Mouse (Mus musculus) myocyte (in vitro differentiated cells): ENCODE data around the gene 2310061I04Rik. TPM values are rescaled to one million over a fixed set of nuclear protein-coding genes. Genes with fewer than 3 reads are reported as not detected.

Source experiments
- H3K27me3 ChIP-seq: one replicate; pipeline ENCODE4 v1.6.1; 2011; ENCODE audit not compliant: control insufficient read depth, insufficient read depth, insufficient read length
- H3K36me3 ChIP-seq: one replicate; pipeline ENCODE4 v1.6.1; 2011; ENCODE audit not compliant: control insufficient read depth, insufficient read depth
- H3K4me2 ChIP-seq: one replicate; pipeline ENCODE4 v1.6.1; 2011; ENCODE audit warnings: low read depth, control low read depth
- H3K4me3 ChIP-seq: one replicate; pipeline ENCODE4 v1.5.1; 2011; ENCODE audit warnings: mild to moderate bottlenecking, control low read depth, moderate library complexity
- H3K79me2 ChIP-seq: one replicate; pipeline ENCODE4 v1.6.1; 2011; ENCODE audit not compliant: control insufficient read depth, insufficient read depth
- H3ac ChIP-seq: one replicate; pipeline ENCODE4 v1.6.1; 2011; ENCODE audit not compliant: control insufficient read depth, insufficient read length
- CEBPB ChIP-seq: IDR thresholded peaks from 2 replicates; pipeline ENCODE4 v1.6.1; 2011; ENCODE audit warnings: mild to moderate bottlenecking, moderate library complexity; ENCODE audit not compliant: poor library complexity, insufficient read depth, severe bottlenecking
- E2F4 ChIP-seq: IDR thresholded peaks from one replicate; pipeline ENCODE4 v1.6.1; 2011; ENCODE audit warnings: mild to moderate bottlenecking, control low read depth, moderate library complexity; ENCODE audit not compliant: insufficient read depth
- MAX ChIP-seq: IDR thresholded peaks from one replicate; pipeline ENCODE4 v1.6.1; 2011; ENCODE audit warnings: low read depth, mild to moderate bottlenecking, control low read depth
- MYOD1 ChIP-seq, 3 experiments: IDR thresholded peaks; one replicate each; pipeline ENCODE4 v1.6.1; 2011; ENCODE audit warnings: control low read depth in 2 of 3, low read depth in 2 of 3, mild to moderate bottlenecking in 2 of 3, moderate library complexity in 1 of 3; ENCODE audit not compliant: insufficient read length in 2 of 3, control insufficient read depth in 1 of 3
- MYOG ChIP-seq, 3 experiments: IDR thresholded peaks; one replicate each; pipeline ENCODE4 v1.6.1; 2011; ENCODE audit warnings: control low read depth in 2 of 3, low read depth in 2 of 3, mild to moderate bottlenecking in 2 of 3; ENCODE audit not compliant: insufficient read length in 2 of 3, control insufficient read depth in 1 of 3, insufficient read depth in 1 of 3
- POLR2A ChIP-seq: IDR thresholded peaks from one replicate; pipeline ENCODE4 v1.6.1; 2011; ENCODE audit warnings: low read depth, mild to moderate bottlenecking, control low read depth, moderate library complexity; ENCODE audit not compliant: insufficient read length
- POLR2AphosphoS2 ChIP-seq: IDR thresholded peaks from one replicate; pipeline ENCODE4 v1.6.1; 2011; ENCODE audit warnings: low read depth, control low read depth; ENCODE audit not compliant: insufficient read length
- REST ChIP-seq: IDR thresholded peaks from one replicate; pipeline ENCODE4 v1.6.1; 2011; ENCODE audit warnings: mild to moderate bottlenecking, control low read depth, moderate library complexity; ENCODE audit not compliant: insufficient read depth, insufficient read length
- SRF ChIP-seq: IDR thresholded peaks from one replicate; pipeline ENCODE4 v1.6.1; 2011; ENCODE audit warnings: low read depth; ENCODE audit not compliant: control insufficient read depth, insufficient read length
- TCF12 ChIP-seq: IDR thresholded peaks from one replicate; pipeline ENCODE4 v1.6.1; 2011; ENCODE audit warnings: mild to moderate bottlenecking, control low read depth; ENCODE audit not compliant: poor library complexity, insufficient read depth, severe bottlenecking
- TCF3 ChIP-seq: IDR thresholded peaks from one replicate; pipeline ENCODE4 v1.6.1; 2011; ENCODE audit warnings: low read depth, control low read depth; ENCODE audit not compliant: insufficient read length
- USF1 ChIP-seq: IDR thresholded peaks from one replicate; pipeline ENCODE4 v1.6.1; 2011; ENCODE audit warnings: low read depth, mild to moderate bottlenecking, control low read depth, moderate library complexity
- polyA plus RNA-seq: library from polyadenylated mRNA; unstranded; fragments of >200 nt; fragmentation: generic; extraction: Trizol; gene quantifications from one replicate; pipeline ENCODE4 v1.2.1, GENCODE M21; 2012; ENCODE audit warnings: missing spikeins

The 2310061I04Rik gene
- polyA plus RNA-seq, 1 experiment: 33.7 TPM

GRCm38 (mm10) chr17:35921710-35922109 is 24.5 kb upstream of the 2310061I04Rik start:
- peaks cover 29% of the 10 kb centered on the region for H3K79me2 ChIP-seq
- no peak overlapping the region for H3K4me2 ChIP-seq
- peaks cover 40% of the 10 kb centered on the region for H3K36me3 ChIP-seq
- H3ac ChIP-seq: no peak overlapping the region
- TF ChIP-seq TCF12: no peak
- no peak for TF ChIP-seq MYOD1 (IDR thresholded peaks at IDR 0.05; ENCODE audit: control insufficient read depth in 1 of 3, insufficient read length in 2 of 3, low read depth in 2 of 3)
- no peak for TF ChIP-seq SRF
- TF ChIP-seq USF1: no peak
- TF ChIP-seq POLR2A: no peak
- TF ChIP-seq POLR2AphosphoS2: peak; percentile 80
- no peak for TF ChIP-seq CEBPB
- no peak for TF ChIP-seq MYOG (IDR thresholded peaks at IDR 0.05; ENCODE audit: control insufficient read depth in 1 of 3, insufficient read depth in 1 of 3, insufficient read length in 2 of 3, low read depth in 2 of 3)
- H3K4me3 ChIP-seq: no peak overlapping the region
- no peaks in the 10 kb centered on the region for H3K27me3 ChIP-seq

GRCm38 (mm10) chr17:35920862-35921562 is 23.8 kb upstream of the 2310061I04Rik start:
- no peaks in the 10 kb centered on the region for H3K27me3 ChIP-seq
- H3ac ChIP-seq: no peak overlapping the region
- H3K4me3 ChIP-seq: no peak overlapping the region
- peaks cover 33% of the 10 kb centered on the region for H3K36me3 ChIP-seq
- H3K79me2 ChIP-seq: peaks cover 30% of the 10 kb centered on the region
- H3K4me2 ChIP-seq: peak overlapping the region; percentile 97
- TF ChIP-seq TCF3: no peak
- TF ChIP-seq POLR2A: peak; percentile 41
- no peak for TF ChIP-seq REST
- no peak for TF ChIP-seq MYOG (IDR thresholded peaks at IDR 0.05; ENCODE audit: control insufficient read depth in 1 of 3, insufficient read depth in 1 of 3, insufficient read length in 2 of 3, low read depth in 2 of 3)
- TF ChIP-seq SRF: no peak
- no peak for TF ChIP-seq CEBPB
- no peak for TF ChIP-seq TCF12
- TF ChIP-seq POLR2AphosphoS2: peak; percentile 91
- no peak for TF ChIP-seq E2F4
- no peak for TF ChIP-seq MYOD1 (IDR thresholded peaks at IDR 0.05; ENCODE audit: control insufficient read depth in 1 of 3, insufficient read length in 2 of 3, low read depth in 2 of 3)
- TF ChIP-seq MAX: no peak

- Histone ChIP-seq H3K4me3 (no peak overlapping the region), H3K4me2 (peak overlapping the region; percentile 97), H3K27me3 (no peaks in the 10 kb centered on the region), H3K36me3 (peaks cover 30% of the 10 kb centered on the region), H3ac (no peak overlapping the region), H3K79me2 (peaks cover 37% of the 10 kb centered on the region)
- TF ChIP-seq E2F4 (no peak), TCF12 (no peak), MAX (no peak), MYOG (IDR thresholded peaks at IDR 0.05; ENCODE audit: control insufficient read depth in 1 of 3, insufficient read depth in 1 of 3, insufficient read length in 2 of 3, low read depth in 2 of 3) (no peak), POLR2AphosphoS2 (peak; percentile 65), POLR2A (no peak), CEBPB (no peak)
Observed at GRCm38 (mm10) chr17:35920384-35920783, 23.2 kb upstream of the 2310061I04Rik start.

- peaks cover 30% of the 10 kb centered on the region for H3K36me3 ChIP-seq
- H3K27me3 ChIP-seq: no peaks in the 10 kb centered on the region
- peak overlapping the region; percentile 96 for H3K4me3 ChIP-seq
- TF ChIP-seq POLR2A (peak; percentile 46), POLR2AphosphoS2 (peak; percentile 52), USF1 (no peak)
- H3ac ChIP-seq: no peak overlapping the region
- peaks cover 42% of the 10 kb centered on the region for H3K79me2 ChIP-seq
- H3K4me2 ChIP-seq: peak overlapping the region; percentile 97
Observed at GRCm38 (mm10) chr17:35919864-35920301, 22.7 kb upstream of the 2310061I04Rik start.

- H3K4me2 ChIP-seq: peak overlapping the region; percentile 97
- peaks cover 28% of the 10 kb centered on the region for H3K36me3 ChIP-seq
- no peaks in the 10 kb centered on the region for H3K27me3 ChIP-seq
- H3K4me3 ChIP-seq: peak overlapping the region; percentile 96
- H3ac ChIP-seq: no peak overlapping the region
- H3K79me2 ChIP-seq: peaks cover 49% of the 10 kb centered on the region
- TF ChIP-seq TCF3 (no peak), SRF (no peak), MYOD1 (IDR thresholded peaks at IDR 0.05; ENCODE audit: control insufficient read depth in 1 of 3, insufficient read length in 2 of 3, low read depth in 2 of 3) (peak in 2 of 3 experiments; percentile 51 to 74), MAX (no peak), TCF12 (no peak), USF1 (no peak), CEBPB (peak; percentile 73), POLR2AphosphoS2 (peak; percentile 100), REST (no peak), E2F4 (no peak), MYOG (IDR thresholded peaks at IDR 0.05; ENCODE audit: control insufficient read depth in 1 of 3, insufficient read depth in 1 of 3, insufficient read length in 2 of 3, low read depth in 2 of 3) (peak in 2 of 3 experiments; percentile 61 to 68), POLR2A (peak; percentile 62)
Observed at GRCm38 (mm10) chr17:35919060-35919715, 22.0 kb upstream of the 2310061I04Rik start.
